Mouse (Mus musculus): ENCODE measurements at regions not wholly inside any gene's neighbourhood (a gene's known extent, or its start where the extent isn't known, plus 50 kb on each side); places are given as distances from the start of the nearest gene placed in this dataset.

DNA sequence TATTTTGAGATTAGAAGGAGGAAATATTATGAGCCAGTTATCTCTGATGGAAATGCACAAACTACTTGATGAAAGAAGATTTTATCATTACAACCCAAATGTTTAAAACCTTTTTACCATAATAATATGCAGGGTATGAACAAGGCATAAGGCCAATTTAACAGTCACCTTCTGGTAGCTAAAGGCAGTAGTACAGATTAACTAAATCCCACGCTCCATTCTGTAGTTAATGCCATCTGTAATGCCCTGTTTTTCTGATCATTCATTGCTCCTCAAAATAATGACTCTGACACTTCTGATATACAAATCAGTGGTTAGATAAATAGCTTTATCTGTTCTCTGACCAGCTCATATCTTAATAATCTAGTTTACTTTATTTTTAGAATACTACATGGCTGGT is 987.8 kb downstream of the Pcdh7 start:
- H3K4me1 ChIP-seq (ENCODE audit: control insufficient read depth, insufficient read depth, low read length): no peaks in the 10 kb centered on the region
- H3K9me3 ChIP-seq (ENCODE audit: control insufficient read depth, low read length): no peaks in the 10 kb centered on the region
- H3K36me3 ChIP-seq (ENCODE audit: control insufficient read depth, insufficient read depth, low read length): no peaks in the 10 kb centered on the region
- DNase-seq (ENCODE audit: low spot score) (no peak), ATAC-seq (ENCODE audit: insufficient read depth, low FRiP score, low TSS enrichment) (no peak)
- H3K27ac ChIP-seq (ENCODE audit: low read depth, low read length): no peak overlapping the region
- no peak overlapping the region for H3K4me2 ChIP-seq (ENCODE audit: low read depth)
- no peak overlapping the region for H3K9ac ChIP-seq (ENCODE audit: low read length)
- no peak overlapping the region for H3K4me3 ChIP-seq (ENCODE audit: low read depth, low read length)
- H3K27me3 ChIP-seq (ENCODE audit: control insufficient read depth, insufficient read depth, low read length): no peaks in the 10 kb centered on the region
- WGBS: 84% methylated on average over 1 of the region's 1 CpGs

DNA sequence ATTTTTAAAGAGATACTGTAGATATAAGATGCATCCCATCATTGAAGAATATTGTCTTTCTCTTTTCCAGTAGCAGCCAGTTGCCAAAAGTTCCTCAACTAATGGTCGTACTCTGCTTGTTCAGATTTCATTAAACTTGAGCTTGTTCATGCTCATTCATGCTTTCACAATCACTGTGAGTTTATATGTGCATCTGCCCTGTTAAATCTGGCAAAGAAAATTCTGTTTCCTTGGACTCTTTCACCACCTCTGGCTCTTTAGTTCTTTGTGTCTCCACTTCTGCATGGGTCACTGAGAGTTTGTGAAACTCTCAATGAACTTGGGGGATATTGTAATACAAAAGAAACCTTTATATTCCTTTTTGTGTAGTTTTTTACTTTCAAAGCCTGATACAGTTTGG is 994.6 kb downstream of the Pcdh7 start:
- Histone ChIP-seq H3K36me3 (ENCODE audit: control insufficient read depth, insufficient read depth, low read length) (no peaks in the 10 kb centered on the region), H3K4me2 (ENCODE audit: low read depth) (no peak overlapping the region), H3K27ac (ENCODE audit: low read depth, low read length) (no peak overlapping the region), H3K9ac (ENCODE audit: low read length) (no peak overlapping the region), H3K9me3 (ENCODE audit: control insufficient read depth, low read length) (no peaks in the 10 kb centered on the region), H3K4me3 (ENCODE audit: low read depth, low read length) (no peak overlapping the region), H3K27me3 (ENCODE audit: control insufficient read depth, insufficient read depth, low read length) (no peaks in the 10 kb centered on the region), H3K4me1 (ENCODE audit: control insufficient read depth, insufficient read depth, low read length) (no peaks in the 10 kb centered on the region)
- DNase-seq (ENCODE audit: low spot score): no peak
- no peak for ATAC-seq (ENCODE audit: insufficient read depth, low FRiP score, low TSS enrichment)
- WGBS: 70% methylated on average over 1 of the region's 1 CpGs

DNA sequence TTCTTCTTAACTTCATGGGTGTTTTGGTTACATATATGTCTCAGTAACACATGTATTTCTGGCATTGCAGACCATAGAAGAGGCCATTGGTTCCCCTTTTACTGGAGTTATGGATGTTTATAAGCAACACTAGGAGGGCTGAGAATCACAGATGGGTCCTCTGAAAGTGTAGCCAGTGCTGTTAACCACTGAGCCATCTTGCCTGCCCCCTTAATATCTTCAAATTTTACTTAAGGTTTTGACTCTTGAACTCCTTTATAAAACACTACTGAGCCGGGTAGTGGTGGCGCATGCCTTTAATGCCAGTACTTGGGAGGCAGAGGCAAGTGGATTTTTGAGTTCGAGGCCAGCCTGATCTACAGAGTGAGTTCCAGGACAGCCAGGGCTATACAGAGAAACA is 1015.6 kb downstream of the Pcdh7 start:
- no peak overlapping the region for H3K27ac ChIP-seq (ENCODE audit: low read depth, low read length)
- ATAC-seq (ENCODE audit: insufficient read depth, low FRiP score, low TSS enrichment): no peak
- H3K9ac ChIP-seq (ENCODE audit: low read length): no peak overlapping the region
- no peak overlapping the region for H3K4me3 ChIP-seq (ENCODE audit: low read depth, low read length)
- 91% methylated on average over 3 of the region's 3 CpGs for WGBS
- H3K9me3 ChIP-seq (ENCODE audit: control insufficient read depth, low read length): no peaks in the 10 kb centered on the region
- H3K36me3 ChIP-seq (ENCODE audit: control insufficient read depth, insufficient read depth, low read length): no peaks in the 10 kb centered on the region
- no peak for DNase-seq (ENCODE audit: low spot score)
- no peak overlapping the region for H3K4me2 ChIP-seq (ENCODE audit: low read depth)
- no peaks in the 10 kb centered on the region for H3K4me1 ChIP-seq (ENCODE audit: control insufficient read depth, insufficient read depth, low read length)
- H3K27me3 ChIP-seq (ENCODE audit: control insufficient read depth, insufficient read depth, low read length): no peaks in the 10 kb centered on the region

DNA sequence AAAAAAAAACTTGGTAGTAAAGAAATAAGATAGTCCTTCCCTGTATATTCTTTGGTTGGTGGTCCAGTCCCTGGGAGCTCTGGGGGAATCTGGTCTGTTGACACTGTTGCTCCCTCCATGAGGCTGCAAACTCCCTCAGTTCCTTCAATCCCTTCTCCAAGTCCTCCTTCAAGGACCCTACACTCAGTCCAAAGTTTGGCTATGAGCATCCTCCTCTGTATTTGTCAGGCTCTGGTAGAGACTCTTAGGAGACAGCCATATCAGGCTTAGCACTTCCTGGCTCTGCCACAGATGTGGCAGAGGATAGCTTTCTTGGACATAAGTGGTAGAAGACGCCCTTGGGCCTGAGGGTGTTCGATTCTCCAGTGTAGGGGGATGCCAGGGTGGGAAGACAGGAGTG is 1016.2 kb downstream of the Pcdh7 start:
- Histone ChIP-seq H3K4me2 (ENCODE audit: low read depth) (no peak overlapping the region), H3K27me3 (ENCODE audit: control insufficient read depth, insufficient read depth, low read length) (no peaks in the 10 kb centered on the region), H3K9ac (ENCODE audit: low read length) (no peak overlapping the region), H3K4me3 (ENCODE audit: low read depth, low read length) (no peak overlapping the region), H3K27ac (ENCODE audit: low read depth, low read length) (no peak overlapping the region), H3K9me3 (ENCODE audit: control insufficient read depth, low read length) (no peaks in the 10 kb centered on the region), H3K4me1 (ENCODE audit: control insufficient read depth, insufficient read depth, low read length) (no peaks in the 10 kb centered on the region), H3K36me3 (ENCODE audit: control insufficient read depth, insufficient read depth, low read length) (no peaks in the 10 kb centered on the region)
- ATAC-seq (ENCODE audit: insufficient read depth, low FRiP score, low TSS enrichment) (no peak), DNase-seq (ENCODE audit: low spot score) (no peak)
- 82% methylated on average over 2 of the region's 2 CpGs for WGBS

DNA sequence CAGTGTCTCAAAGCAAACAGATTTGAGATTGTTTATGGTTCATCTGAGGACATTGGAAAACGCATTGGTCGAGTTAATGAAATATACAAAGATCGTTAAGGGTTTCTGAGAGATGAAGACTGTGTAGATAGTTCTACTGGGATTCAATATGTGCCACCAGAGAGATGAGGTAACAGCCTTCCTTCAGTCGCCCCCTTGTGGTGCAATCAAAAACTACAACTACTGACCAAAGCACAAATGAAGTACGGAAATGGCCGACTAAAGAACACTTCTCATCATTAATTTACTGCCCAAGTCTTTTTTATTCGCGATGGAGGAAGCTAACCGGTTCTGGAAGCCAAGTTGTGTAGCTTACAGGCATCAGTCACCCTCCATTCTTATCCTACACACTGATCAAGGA is 1018.8 kb downstream of the Pcdh7 start:
- no peak overlapping the region for H3K27ac ChIP-seq (ENCODE audit: low read depth, low read length)
- no peaks in the 10 kb centered on the region for H3K9me3 ChIP-seq (ENCODE audit: control insufficient read depth, low read length)
- H3K9ac ChIP-seq (ENCODE audit: low read length): no peak overlapping the region
- DNase-seq (ENCODE audit: low spot score): peak; percentile 21
- ATAC-seq (ENCODE audit: insufficient read depth, low FRiP score, low TSS enrichment): no peak; the same call in 1 of the 2 replicates
- H3K4me3 ChIP-seq (ENCODE audit: low read depth, low read length): no peak overlapping the region
- H3K4me1 ChIP-seq (ENCODE audit: control insufficient read depth, insufficient read depth, low read length): no peaks in the 10 kb centered on the region
- no peak overlapping the region for H3K4me2 ChIP-seq (ENCODE audit: low read depth)
- no peaks in the 10 kb centered on the region for H3K36me3 ChIP-seq (ENCODE audit: control insufficient read depth, insufficient read depth, low read length)
- 59% methylated on average over 9 of the region's 9 CpGs for WGBS
- H3K27me3 ChIP-seq (ENCODE audit: control insufficient read depth, insufficient read depth, low read length): no peaks in the 10 kb centered on the region

DNA sequence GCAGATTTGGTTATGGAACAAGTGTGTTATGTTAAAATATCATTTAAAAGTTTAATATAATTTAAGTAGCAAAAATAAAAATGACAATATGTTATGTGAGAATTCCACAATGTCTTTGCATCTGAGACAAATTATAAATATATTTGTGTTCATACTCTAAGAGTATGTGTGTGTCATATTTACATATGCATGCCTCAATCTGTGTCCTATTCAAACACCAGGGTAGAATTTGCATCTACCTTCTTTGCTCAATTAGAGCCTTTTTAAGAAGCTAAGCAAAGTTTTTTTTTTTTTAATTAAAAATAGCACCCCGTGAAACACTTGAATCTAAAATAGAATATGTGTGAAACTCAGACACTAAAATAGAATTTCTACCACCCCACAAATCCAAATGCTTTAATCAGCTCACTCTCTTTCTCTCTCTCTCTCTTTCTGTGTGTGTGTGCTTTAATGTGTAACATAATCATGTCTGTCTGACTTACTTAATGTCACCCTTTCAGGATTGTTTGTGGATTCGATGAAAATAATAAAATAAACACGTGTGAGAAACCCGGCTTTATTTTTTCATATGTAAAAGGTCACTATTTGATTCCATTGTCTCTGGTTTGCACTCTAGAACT is 1019.6 kb downstream of the Pcdh7 start:
- ATAC-seq (ENCODE audit: insufficient read depth, low FRiP score, low TSS enrichment): no peak
- no peak overlapping the region for H3K27ac ChIP-seq (ENCODE audit: low read depth, low read length)
- no peaks in the 10 kb centered on the region for H3K9me3 ChIP-seq (ENCODE audit: control insufficient read depth, low read length)
- WGBS: 92% methylated on average over 4 of the region's 4 CpGs
- no peak overlapping the region for H3K9ac ChIP-seq (ENCODE audit: low read length)
- H3K4me1 ChIP-seq (ENCODE audit: control insufficient read depth, insufficient read depth, low read length): no peaks in the 10 kb centered on the region
- H3K4me3 ChIP-seq (ENCODE audit: low read depth, low read length): no peak overlapping the region
- no peak for DNase-seq (ENCODE audit: low spot score)
- H3K36me3 ChIP-seq (ENCODE audit: control insufficient read depth, insufficient read depth, low read length): no peaks in the 10 kb centered on the region
- no peak overlapping the region for H3K4me2 ChIP-seq (ENCODE audit: low read depth)
- no peaks in the 10 kb centered on the region for H3K27me3 ChIP-seq (ENCODE audit: control insufficient read depth, insufficient read depth, low read length)

DNA sequence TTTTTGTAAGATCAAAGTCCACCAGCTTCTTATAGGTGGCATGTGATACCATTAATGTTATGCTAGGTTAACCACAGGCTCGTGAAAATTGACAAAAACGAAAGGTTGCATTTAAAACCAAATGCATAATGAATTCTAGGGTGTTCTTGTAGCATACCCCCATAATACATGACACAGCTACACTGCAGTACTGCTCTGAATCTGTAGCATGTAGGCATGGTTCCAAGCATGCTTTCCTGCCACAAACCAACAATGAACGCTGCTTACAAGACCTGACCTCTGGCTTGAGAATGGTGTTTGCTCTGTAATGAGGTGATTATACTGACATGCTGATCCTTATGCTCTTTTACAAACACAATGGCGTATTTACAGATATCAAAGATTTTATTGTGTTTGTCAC is 1020.3 kb downstream of the Pcdh7 start:
- H3K4me1 ChIP-seq (ENCODE audit: control insufficient read depth, insufficient read depth, low read length): no peaks in the 10 kb centered on the region
- no peaks in the 10 kb centered on the region for H3K36me3 ChIP-seq (ENCODE audit: control insufficient read depth, insufficient read depth, low read length)
- no peak overlapping the region for H3K4me3 ChIP-seq (ENCODE audit: low read depth, low read length)
- no peaks in the 10 kb centered on the region for H3K9me3 ChIP-seq (ENCODE audit: control insufficient read depth, low read length)
- no peaks in the 10 kb centered on the region for H3K27me3 ChIP-seq (ENCODE audit: control insufficient read depth, insufficient read depth, low read length)
- H3K9ac ChIP-seq (ENCODE audit: low read length): no peak overlapping the region
- no peak overlapping the region for H3K4me2 ChIP-seq (ENCODE audit: low read depth)
- DNase-seq (ENCODE audit: low spot score) (no peak), ATAC-seq (ENCODE audit: insufficient read depth, low FRiP score, low TSS enrichment) (no peak)
- WGBS: 88% methylated on average over 4 of the region's 4 CpGs
- no peak overlapping the region for H3K27ac ChIP-seq (ENCODE audit: low read depth, low read length)

DNA sequence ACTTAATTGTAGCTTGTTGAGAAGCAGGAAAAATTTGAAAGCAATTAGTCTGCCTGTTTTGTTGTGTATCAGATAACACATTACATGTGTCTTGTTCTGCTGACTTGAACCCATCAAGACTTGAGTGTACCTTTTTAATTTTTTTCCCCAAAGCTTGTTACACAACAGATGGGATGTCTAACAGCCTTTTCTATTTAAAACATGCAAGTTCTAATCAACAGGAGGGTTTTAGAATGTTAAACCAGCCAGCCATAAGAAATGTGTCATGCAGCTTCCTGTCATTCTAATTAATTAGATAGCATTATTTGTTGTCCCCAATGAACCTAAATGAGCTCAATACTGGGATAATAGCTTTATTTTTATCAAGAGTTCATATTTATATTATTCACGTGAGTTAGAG is 1023.0 kb downstream of the Pcdh7 start:
- ATAC-seq (ENCODE audit: insufficient read depth, low FRiP score, low TSS enrichment): no peak
- no peak for DNase-seq (ENCODE audit: low spot score)

DNA sequence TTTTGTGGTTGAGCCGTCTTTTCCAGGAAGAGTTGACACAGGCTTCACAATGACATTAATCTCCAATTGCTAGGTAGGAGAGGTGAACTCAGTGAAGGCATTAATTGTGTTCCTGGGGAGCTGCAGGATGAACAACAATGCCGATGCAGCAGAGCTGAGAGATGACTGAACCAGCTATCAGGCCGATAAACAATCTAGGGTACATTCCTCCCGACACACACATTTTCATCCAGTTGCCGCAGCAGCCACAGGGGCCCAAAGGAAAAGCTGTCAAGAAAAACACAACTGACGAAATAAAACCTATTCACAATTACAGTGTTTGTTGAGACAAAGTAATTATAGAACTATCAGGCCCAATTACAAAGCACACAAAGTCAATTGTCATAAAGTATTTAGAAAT is 1029.9 kb downstream of the Pcdh7 start:
- Histone ChIP-seq H3K9me3 (ENCODE audit: control insufficient read depth, low read length) (no peaks in the 10 kb centered on the region), H3K27ac (ENCODE audit: low read depth, low read length) (no peak overlapping the region), H3K4me2 (ENCODE audit: low read depth) (no peak overlapping the region), H3K9ac (ENCODE audit: low read length) (no peak overlapping the region), H3K36me3 (ENCODE audit: control insufficient read depth, insufficient read depth, low read length) (no peaks in the 10 kb centered on the region), H3K27me3 (ENCODE audit: control insufficient read depth, insufficient read depth, low read length) (no peaks in the 10 kb centered on the region), H3K4me3 (ENCODE audit: low read depth, low read length) (no peak overlapping the region), H3K4me1 (ENCODE audit: control insufficient read depth, insufficient read depth, low read length) (0 out of 2 replicates have a peak, but pooled peaks cover 2% of the 10 kb centered on the region)
- ATAC-seq (ENCODE audit: insufficient read depth, low FRiP score, low TSS enrichment): no peak
- peak; percentile 12 for DNase-seq (ENCODE audit: low spot score)
- WGBS: 20% methylated on average over 6 of the region's 6 CpGs

More for the DNA sequence above, 1023.0 kb downstream of the Pcdh7 start:
- no peak overlapping the region for H3K4me3 ChIP-seq (ENCODE audit: low read depth, low read length)
- no peaks in the 10 kb centered on the region for H3K27me3 ChIP-seq (ENCODE audit: control insufficient read depth, insufficient read depth, low read length)
- no peak overlapping the region for H3K4me2 ChIP-seq (ENCODE audit: low read depth)
- no peak overlapping the region for H3K27ac ChIP-seq (ENCODE audit: low read depth, low read length)
- no peaks in the 10 kb centered on the region for H3K36me3 ChIP-seq (ENCODE audit: control insufficient read depth, insufficient read depth, low read length)
- 80% methylated on average over 1 of the region's 1 CpGs for WGBS
- no peaks in the 10 kb centered on the region for H3K9me3 ChIP-seq (ENCODE audit: control insufficient read depth, low read length)
- H3K9ac ChIP-seq (ENCODE audit: low read length): no peak overlapping the region
- no peaks in the 10 kb centered on the region for H3K4me1 ChIP-seq (ENCODE audit: control insufficient read depth, insufficient read depth, low read length)
